Mouse (Mus musculus) neutrophil, adult 5-6 weeks (primary cell): Measurements from ENCODE around the gene Nfkbiz. TPM values are rescaled to one million over a fixed set of nuclear protein-coding genes. Genes with fewer than 3 reads are reported as not detected.
A peak's percentile ranks its signal among the peaks of the same experiment; 100 is the strongest.

Experiments used
- ATAC-seq: fragments of 151-379, 151-347 bp; 2 replicates; pipeline ENCODE4 v1.8.0; 2017; ENCODE audit warnings: mild to moderate bottlenecking, moderate TSS enrichment; ENCODE audit not compliant: insufficient number of reproducible peaks, poor library complexity, low FRiP score, severe bottlenecking; ENCODE audit errors: extremely low read depth
- total RNA-seq: library from RNA; stranded (forward); fragments of 200-1000 nt; gene quantifications from 2 replicates; pipeline ENCODE4 v1.2.3, GENCODE M21; 2017

Gene Nfkbiz
- total RNA-seq, 1 experiment from 2014 or later = 154 TPM

DNA sequence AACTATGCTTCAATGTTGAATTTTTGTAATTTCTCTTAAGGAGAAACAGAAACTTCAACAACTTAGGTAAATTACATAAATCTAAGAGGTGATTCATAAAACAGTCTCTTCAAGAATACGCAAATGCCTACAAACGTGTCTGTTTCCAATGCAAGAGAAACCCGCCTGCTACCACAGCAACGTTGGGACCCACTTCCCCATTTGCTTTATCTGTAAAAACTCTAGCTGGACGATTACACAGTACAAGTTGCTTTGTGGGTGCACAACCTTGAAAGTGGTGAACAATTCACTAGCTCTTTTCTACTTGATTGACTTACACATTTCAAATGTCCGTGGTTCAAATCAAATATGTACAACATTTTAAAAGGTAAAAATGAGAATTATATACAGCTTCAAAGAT is 26.9 kb downstream of the Nfkbiz start:
- peak; percentile 53 for ATAC-seq

DNA sequence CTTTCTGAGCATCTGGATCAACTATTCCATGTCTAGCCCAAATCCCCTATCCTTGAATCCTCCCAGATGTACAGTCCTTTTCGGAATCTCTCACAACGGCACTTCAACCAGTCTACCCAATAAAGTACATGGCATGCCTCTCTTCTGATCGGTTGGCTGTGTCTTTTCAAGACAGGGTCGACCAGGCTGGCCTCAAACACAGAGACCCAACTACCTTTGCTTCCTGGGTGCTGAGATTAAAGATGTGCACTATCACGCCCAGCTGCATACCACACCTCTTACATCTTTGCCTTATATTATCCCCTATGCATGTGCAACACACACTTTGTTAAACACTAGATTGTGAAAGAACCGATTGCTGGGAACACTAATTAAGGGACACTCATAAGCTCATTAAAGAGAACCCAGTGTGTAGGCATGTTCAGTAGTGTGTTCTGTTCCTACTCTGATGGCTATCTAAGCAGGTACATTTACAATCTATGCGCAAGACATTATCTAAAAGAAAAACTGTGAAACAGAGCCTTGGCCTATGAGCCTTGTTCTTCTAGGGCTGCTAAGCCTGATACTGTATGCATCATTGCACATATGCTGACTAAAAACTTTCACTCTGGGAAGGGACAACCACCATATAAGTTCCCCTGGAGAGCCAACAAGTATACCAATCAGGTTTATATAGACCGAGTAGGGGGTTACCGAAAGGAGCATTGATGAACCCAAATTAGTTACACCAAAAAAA is 28.8 kb downstream of the Nfkbiz start:
- ATAC-seq = no peak

DNA sequence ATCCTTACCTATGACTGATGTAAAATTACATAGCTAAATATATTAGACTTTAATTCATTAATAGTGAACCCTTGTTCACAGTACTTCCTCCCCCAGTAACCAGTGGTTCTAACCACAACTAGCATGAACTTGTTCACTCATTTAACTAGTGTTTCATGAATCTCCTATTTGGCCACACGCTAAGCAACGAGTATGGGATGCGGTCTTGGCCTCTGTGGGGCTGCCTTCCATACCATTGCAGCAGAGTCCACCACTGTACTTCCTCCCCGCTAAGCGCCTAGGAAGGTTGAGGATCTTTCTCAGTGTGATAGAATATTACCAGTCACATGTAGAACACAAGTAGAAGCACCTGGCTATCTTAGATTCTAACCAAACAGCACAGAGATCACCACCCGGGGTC is 29.4 kb downstream of the Nfkbiz start:
- ATAC-seq = no peak

DNA sequence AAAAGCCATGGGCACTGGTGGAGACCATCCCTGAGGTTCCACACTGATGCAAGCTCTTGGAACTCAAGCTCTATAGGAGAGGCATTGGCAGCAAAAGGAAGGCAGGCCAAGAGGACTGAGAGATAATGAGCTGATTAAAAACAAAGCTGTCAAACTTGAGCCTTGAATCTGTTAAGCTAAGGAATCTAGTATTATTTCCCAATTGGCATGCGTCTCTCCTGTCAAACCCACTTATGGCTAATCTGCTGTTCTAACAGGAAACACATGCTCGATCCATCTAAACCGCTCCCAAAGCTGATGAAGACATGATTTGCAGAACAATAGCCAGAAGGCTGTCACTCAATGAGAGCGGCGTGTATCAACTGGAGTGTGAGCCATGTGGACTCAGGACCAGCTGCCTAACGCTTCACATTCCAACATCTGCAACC is 31.2 kb downstream of the Nfkbiz start:
- ATAC-seq = no peak

DNA sequence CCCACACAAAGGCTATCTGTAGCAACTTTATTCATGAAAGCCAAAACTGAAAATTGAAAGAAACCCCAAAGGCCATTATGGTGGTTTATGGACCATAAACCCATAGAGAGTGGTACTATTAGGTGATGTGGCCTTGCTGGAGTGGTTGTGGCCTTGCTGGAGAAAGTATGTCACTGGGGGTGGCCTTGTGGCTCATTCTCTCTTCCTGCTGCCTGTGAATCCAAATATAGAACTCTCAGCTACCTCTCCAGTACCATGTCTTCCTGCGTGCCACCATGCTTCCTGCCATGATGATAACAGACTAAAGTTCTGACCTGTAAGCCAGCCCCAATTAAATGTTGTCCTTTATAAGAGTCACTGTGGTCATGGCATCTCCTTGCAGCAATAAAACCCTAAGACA is 33.9 kb downstream of the Nfkbiz start:
- no peak for ATAC-seq

DNA sequence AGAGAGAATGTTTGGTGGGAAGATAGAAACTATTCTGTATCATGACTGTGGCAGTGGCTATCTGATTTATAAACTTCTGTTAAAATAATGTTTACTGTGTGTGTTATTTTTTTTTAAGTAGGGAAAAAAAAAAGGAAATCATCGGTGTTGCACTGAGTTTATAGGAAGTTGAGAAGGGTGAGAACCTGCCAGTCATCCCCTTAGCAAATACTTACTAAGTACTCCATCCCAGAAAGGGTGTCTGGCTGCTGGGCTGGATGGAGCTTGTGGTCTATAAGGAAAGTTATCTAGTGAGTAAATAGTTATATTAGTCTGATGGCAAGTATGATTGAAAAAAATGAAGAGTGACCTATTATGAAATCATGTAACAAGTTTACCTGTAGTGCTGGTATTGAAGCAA is 37.1 kb downstream of the Nfkbiz start:
- peak; percentile 39; the same call in 1 of the 2 replicates for ATAC-seq

DNA sequence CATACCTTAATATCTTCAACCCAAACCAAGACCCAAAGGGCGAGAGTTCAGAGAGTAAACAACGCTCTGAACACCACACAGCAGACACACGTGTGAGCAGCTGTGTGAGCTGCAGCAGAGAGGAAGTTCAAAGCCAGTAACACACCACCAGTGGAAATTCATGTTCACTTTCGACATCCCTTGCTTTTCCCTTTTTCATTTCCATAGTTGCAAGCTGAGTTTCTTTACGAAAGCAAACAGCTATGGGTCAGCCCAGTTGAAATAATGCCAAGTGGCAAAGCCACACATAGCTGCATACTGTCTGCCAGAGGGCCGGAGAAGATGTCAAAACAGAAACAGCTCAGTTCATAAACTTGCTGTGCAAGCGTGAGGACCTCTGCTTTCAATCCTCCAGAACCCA is 39.9 kb downstream of the Nfkbiz start:
- peak; percentile 56 for ATAC-seq

DNA sequence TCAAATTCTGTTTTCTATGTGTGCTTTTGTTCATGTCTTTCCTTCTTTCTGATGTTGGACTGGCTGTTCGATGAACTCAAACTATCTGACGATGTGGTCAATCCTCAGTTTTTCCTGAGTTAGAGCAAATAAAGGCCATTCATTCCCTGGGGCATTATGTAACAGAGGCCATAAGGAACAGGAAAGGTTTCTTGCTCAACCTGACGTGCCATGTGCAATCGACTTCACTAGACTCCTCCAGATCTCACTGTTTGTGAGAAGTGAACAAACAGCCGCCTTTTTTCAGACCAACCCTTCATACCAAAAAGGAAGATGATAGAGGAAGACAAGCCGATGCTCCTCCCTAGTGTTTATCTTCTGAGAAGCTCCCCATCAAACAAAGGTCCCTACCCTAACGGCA is 48.4 kb downstream of the Nfkbiz start:
- peak; percentile 21; the same call in 1 of the 2 replicates for ATAC-seq

DNA sequence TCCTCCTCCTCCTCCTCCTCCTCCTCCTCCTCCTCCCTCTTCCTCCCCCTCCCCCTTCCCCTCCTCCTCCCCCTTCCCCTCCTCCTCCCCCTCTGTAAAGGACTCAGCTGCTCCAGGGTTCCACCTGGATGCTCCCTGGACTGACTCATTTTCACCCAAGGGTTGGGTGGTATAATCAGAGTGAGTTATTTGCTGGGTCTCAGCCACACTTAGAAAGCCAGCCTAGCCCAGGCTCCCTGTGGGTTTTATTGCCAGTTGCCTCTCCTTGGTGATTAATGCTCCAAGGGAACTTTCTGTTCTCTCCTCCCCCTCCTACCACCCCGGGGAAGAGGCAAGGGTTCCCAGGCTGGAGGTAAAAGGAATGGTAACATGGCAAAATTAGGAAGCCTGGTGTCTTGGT is 49.4 kb downstream of the Nfkbiz start:
- no peak for ATAC-seq

DNA sequence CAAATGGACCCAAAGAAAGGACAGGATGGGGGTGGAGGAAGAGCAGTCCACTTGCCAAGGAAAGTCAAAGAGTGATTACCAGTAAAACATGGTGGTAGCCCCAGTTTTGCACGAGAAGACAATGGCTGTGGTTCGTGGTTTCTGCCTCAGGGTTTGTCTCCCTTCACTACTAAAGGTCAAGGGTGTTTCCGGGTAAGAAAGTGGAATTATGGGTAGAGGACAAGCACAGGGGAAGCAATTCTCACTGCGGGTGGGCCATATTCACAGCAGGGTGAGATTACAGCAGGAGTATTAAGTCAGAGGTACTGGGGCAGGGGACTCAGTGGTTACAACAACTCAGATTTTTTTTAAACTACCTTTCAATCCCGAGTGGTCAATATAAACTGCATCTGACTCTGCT is 50.0 kb downstream of the Nfkbiz start:
- ATAC-seq = peak; percentile 41; the same call in 1 of the 2 replicates

DNA sequence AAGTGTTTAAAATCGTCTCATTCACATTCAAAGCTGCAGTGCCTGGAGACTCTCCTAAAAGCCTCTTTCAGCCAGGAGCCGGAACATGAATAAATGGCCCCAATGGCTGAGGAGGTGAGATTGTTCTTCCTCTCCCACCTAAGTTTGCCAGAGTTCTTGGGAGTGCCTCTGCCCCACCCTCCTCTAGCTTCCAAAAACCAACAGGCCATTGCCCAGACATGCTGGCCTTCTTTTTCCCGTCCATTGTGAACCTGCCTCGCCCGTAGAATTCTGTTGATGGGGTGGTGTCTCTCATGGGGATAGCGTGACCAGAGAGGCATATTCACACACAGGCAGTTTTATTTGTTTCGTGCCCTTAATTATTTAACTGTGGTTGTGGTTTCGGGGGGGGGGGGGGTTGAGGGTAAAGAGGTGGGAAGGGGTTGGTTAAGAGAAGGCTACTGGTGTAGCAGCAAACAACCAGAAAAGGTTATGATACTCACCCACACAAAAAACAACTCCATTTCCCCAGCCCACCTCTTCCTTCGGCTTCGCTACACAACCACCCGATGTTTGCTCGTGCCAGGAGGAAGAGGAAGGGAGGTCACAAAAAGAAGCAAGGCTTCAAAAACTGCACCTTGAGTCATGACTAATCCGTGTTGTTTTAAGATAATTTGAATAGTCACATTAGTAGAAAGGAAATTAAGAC is 51.2 kb downstream of the Nfkbiz start:
- ATAC-seq = no peak

DNA sequence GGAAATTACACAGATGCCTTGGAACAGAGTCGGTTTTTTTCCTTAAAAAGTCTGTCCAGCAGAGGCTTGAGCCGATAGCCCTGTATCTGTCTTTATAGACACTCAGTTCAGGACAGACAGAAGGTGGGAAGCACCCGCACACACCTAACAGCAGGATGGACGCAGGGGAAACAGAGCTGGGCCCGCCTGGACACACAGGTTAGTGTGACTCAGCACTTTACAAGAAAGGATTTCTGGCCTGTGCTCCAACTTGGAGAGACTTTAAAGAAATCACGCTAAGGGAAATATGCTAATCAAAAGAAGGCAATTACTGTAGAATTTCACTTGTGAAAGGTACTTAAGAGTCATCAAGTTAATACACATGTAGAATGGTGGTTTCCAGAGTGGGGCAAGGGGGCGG is 54.3 kb downstream of the Nfkbiz start:
- ATAC-seq = no peak

DNA sequence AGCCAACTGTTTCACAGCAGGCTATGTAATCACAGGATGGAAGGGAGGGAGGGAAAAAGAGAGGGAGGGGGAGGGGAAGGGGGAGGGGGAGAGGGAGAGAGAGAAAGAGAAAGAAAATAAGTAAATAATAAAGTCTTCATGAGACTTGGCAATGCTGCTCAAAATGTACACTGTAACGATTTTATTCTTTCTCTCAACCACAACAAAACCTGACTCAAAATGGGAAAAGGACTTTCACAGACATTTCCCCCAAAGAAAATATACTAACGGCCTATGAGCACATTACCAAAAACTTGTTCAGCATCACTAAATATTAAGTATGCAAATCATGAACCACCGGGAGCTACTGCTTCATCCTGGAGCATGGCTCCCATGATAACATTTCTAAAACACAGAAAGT is 54.8 kb downstream of the Nfkbiz start:
- ATAC-seq = no peak

DNA sequence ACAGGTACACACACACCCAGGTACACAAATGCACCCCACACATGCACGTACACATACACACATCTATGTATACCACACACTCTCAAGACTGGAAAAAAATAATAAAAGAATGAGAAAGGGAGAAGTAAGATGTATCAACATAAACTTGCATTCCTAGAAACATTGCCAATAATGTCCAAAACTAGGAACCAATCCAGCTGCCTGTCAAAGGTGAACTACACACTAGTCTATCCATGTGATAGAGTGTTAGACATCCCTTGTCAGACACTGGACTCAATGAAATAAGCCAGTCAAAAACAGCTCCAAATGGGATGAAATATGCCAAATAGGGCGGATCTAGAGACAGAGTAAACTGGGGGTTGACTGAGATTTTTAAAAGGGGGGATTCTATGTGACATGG is 55.8 kb downstream of the Nfkbiz start:
- no peak for ATAC-seq

DNA sequence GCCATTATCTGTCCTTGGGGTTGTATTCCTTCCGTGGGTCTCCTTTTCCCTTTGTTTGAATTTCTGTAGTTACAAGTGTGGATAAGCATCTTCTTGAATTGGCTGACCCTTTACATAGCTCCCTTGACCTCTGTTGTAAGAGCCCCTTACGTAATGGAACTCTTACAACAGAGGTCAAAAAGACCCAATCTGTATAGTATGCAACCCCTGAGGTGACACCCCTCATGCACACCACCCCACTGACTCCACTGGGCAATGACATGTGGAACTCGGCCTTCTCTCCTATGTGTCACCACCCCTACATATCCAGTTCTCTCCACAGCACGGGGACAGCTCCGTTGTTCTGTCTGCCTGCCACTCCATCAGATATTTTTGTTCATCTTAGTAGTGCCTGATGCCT is 56.9 kb downstream of the Nfkbiz start:
- no peak for ATAC-seq

DNA sequence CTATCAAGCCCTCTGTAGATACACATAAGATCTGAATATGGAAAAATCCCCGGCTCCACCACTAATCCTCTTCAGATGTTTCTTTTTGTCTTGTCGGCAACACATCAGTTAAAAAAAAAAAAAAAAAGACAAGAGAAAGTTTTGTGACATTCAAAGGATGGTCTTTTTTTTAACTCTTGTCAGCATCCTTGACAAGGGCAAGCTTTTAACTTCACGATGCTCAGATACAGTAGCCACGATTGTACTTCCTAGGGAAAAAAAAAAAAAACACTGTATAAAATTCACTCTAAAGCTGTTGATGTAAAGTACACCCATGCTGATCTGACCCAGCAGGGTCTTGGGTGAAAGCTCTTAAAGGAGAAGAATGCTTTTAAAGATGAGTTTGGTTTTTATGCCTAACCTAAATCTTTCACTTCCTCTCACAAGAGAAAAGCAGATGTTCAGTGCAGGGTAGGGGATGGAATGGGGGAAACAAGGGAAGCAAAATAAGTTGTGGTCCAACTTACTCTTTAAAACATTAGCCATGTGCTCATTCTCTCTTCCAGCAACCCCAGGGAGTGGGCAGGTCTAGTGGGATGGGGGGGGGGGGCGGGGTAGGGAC is 57.6 kb downstream of the Nfkbiz start:
- ATAC-seq = 0 out of 2 replicates have a peak, but pooled peaks have one; percentile 30

DNA sequence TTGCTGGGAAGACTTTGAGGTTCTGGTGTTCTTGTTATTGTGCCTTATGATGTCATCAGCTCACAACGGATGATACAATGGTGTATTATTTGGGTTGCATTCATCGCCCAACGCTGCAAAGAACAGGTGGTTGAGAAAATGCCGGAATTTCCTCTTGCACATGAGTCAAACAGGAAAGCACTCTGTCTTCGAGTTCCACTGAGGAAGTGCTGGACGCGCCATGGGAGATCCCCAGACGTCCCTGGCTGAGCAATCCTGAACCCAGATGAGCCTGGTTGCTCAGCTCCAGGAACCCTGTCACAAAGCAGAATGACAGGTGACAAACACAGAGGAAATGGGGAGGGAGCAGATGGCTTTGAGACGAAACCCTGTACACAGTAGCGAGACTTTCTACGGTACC is 62.4 kb downstream of the Nfkbiz start:
- ATAC-seq = 0 out of 2 replicates have a peak, but pooled peaks have one; percentile 9

DNA sequence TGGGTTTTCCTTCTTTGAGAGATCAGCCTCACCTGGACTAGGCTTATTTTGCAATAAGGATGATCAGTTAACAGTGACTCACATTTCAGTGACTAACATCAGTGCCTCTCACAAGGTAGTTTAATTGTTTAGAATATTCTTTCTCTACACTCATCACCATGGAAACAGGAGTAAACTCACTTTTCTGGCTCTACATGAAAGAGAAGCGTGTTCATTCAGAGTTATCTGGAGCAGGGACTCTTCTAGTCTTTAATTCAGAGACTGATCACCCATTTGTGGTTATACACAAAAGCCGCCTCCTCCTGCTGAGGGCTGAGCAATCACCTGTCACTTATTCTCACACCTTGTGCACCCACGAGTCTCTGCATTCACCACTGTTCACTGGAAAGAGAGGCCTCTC is 68.5 kb downstream of the Nfkbiz start:
- no peak for ATAC-seq
